Comparison of ENCODE assay signal across 15 mouse cellular contexts in the genomic region with DNA sequence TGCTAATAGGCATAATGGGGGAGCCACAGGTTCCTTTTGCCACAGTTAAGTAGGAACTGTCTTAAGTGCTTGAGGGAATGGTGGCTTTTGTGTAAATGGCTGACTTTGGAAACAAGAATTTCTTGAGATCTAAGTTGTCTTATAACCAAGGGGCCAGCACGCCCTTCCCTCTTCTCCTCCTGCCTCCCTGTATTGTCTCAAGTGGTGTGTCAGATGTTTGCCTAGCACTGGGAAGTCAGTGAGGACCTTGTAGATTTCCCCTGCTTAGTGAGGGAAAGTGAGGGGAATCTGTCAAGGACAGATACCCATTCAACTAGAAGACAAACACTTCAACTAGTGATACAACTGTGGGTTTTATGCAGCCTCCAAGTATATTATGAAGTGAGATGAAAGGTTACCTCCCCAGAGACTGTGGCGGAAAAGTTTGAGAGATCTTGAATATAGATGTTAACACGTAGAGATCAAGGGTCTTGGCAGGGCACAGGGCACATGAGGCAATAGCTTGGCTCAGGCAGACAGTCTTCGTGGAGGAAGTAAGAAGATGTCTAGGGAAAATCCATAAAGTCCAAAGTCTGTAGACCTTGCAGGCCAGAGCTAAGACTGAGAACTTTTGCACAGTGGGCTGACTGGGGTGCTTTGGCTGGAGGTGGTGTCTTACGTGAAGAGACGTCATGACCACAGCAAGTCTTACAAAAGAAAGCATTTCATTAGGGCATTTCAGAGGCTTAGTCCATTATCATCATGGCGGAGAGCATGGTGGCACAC.
"Had no signal": no experiment of that assay in that cellular context is flagged by ENCODE, and none has a peak within 500 bp of the region (broad histone marks: within the 10 kb centered on the region; RNA-seq: fewer than 3 reads in every experiment).

No protein-coding gene starts in this region.

- H3K9me3 ChIP-seq: limb, embryonic 13.5 days; liver, embryonic 15.5 days; midbrain, embryonic 15.5 days; neural tube, embryonic 12.5 days; stomach, embryonic 15.5 days had no signal

- H3K4me2 ChIP-seq: limb, embryonic 13.5 days; liver, embryonic 11.5 days; liver, embryonic 15.5 days; lung, embryonic 14.5 days; midbrain, embryonic 15.5 days; neural tube, embryonic 12.5 days; stomach, embryonic 15.5 days had no signal

- H3K27me3 ChIP-seq: limb, embryonic 13.5 days; liver, embryonic 15.5 days; midbrain, embryonic 15.5 days; neural tube, embryonic 12.5 days; stomach, embryonic 15.5 days had no signal

- H3K4me3 ChIP-seq: limb, embryonic 13.5 days; liver, embryonic 15.5 days; midbrain, embryonic 15.5 days; neural tube, embryonic 12.5 days; stomach, embryonic 15.5 days had no signal

- H3K27ac ChIP-seq: kidney, postnatal 0 days; limb, embryonic 13.5 days; liver, embryonic 15.5 days; midbrain, embryonic 15.5 days; neural tube, embryonic 12.5 days; stomach, embryonic 15.5 days had no signal

- H3K4me1 ChIP-seq: liver, embryonic 15.5 days; midbrain, embryonic 15.5 days; neural tube, embryonic 12.5 days; stomach, embryonic 15.5 days had no signal

- H3K9ac ChIP-seq: limb, embryonic 13.5 days; liver, embryonic 15.5 days; lung, embryonic 14.5 days; midbrain, embryonic 15.5 days; neural tube, embryonic 12.5 days; stomach, embryonic 15.5 days had no signal

- DNase-seq: kidney, adult 11 months; kidney, adult 9 months; kidney, postnatal 36 days; left cerebral cortex, postnatal 4 days; lung, embryonic 14.5 days; lung, postnatal 14 days; right cerebral cortex, postnatal 4 days; thymus, postnatal 14 days had no signal

- ATAC-seq: midbrain, embryonic 15.5 days had no signal

- H3K36me3 ChIP-seq: limb, embryonic 13.5 days; liver, embryonic 15.5 days; midbrain, embryonic 15.5 days; neural tube, embryonic 12.5 days; stomach, embryonic 15.5 days had no signal
